Mouse (Mus musculus) lung, postnatal 4 days (tissue): ENCODE data around the gene Adad2.

Experiments
- DNase-seq, 2 experiments: peaks; one replicate each; pipeline ENCODE4 v3.0.0; 2021

Gene Adad2

DNA sequence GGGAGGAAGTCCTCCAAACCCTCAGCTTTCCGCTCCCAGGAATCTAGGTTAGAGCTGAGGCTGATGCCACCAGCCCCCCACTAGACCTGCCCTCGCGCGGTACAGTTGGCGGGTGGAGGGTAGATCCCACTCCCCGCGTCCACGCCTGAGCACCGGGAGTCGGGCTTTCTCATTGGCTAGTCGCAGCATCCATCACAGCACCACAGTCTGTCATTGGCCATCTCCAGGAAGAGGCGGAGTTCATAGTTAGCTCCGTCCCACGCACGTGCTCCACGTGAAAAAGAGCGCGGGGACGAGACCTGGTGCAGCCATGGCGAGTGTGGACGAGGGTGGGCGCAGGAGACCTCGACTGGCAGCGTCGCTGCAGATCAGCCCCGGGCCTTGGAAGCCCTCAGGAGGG lies at the start of gene Adad2:
Gene Adad2 (plus strand): TSS at position 277 of the 400 bp plus-strand sequence.
- DNase-seq = no peak

DNA sequence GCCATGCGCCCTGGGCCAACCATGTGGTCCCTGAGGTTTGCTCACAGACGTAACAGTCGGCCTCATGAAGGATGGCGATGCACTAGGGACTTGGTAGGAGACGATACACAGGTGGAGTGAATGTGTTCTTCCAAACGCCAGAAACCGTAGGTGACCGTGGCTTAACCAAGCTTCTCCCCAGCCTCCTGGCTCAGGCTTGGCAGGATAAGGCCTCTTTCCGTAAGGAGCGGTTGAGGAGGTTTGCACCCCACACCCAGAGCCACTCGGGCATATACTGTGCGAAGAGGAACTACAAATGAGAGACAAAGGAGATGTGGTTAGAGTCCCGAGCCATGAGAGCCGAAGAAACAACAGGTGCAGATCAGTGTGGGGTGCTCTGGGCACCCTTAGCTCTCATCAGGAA lies 48.7 kb upstream of the Adad2 start:
- no peak for DNase-seq

DNA sequence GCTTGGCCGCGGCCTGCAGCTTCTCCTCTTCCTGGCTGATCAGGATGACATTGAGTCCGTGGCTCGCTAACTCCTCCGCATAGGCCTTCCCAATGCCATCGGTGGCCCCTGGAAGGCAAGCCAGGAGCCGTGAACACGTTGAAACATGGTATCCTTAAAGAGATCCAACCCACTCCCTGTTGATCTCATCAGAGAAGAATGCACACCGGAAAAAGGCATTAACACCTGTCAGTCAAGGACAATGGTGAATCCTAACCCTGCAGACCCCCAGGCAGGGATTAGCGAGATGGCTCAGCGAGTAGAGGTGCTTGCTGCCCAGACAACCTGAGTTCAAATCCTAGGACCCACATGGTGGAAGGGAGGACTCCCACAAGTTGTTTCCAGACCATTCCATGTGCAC lies 46.2 kb upstream of the Adad2 start:
- DNase-seq = no peak

DNA sequence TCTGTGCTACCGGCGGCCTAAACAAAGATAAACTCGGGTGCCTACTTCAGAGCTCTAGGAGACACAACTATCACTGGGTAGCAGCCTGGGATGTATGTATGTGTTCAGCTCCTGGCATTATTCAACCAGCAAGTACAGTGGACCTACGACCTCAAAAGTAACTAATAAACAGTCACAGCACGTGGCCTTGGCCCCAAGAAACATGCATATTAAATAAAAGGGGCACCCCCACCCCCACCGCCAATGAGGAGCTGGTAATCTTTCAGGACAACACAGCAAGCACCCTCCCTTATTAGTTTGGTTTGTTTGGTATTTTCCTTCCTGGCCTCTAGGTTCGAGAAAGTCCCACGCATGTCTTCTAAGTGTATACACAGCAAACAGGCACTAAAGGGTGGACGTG lies 44.3 kb upstream of the Adad2 start:
- no peak for DNase-seq

DNA sequence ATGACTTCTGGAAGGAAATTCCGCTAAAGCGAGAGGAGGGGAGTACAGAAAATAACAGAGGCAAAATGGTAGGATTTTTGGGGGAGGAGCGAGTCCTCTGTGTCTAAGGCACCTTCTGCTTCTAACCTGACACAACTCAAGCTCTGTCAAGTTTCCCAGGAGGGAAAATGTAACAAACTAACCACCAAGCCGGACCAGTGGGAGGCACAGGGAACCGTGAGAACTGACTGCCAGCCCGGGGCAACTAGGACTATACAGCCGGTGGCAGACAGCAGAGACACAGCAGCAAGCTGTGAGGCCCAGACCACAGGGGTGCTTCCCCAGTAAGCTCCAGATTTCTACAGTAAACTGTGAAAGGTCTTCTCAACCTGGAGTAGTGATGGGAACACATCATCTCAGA lies 43.6 kb upstream of the Adad2 start:
- no peak for DNase-seq

DNA sequence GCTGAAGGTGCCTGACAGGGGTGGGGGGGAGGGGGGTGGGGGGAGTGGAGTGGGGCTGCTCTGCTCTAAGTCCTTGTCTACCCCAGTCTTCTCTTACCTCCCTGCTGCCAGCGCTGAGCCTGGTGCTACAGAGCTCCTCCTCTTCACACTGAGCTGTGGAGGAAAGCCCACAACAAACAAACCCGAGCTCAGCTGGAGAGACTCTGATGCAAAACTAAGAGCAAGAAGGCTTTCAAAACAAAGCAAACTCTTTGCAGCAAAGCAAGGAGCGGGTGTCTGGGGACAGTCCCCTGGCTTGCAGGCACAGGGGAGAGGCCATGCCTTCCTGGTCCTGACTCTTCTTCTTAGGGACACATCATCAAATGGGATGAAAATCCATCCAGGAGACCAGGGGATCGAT lies 42.7 kb upstream of the Adad2 start:
- DNase-seq = peak in 1 of 2 experiments; percentile 26

DNA sequence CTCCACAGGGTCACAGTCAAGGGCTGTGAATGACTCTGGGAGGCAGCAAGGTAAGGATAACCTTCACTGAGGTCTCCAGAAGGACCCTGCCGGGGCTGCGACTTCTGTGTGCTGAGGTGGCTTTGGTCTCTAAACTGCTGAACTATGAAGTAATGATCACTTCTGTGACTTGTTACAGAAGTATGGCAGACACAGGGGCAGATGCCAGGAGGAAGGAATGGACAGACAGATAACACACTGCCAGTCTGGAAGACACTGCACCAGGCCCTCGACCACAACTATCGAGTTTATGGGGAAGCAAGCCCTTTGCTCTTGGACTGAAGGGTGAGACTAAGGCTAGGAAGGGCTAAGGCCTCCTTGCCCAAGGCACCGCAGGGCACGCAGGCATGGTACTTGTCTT lies 41.4 kb upstream of the Adad2 start:
- DNase-seq = no peak

DNA sequence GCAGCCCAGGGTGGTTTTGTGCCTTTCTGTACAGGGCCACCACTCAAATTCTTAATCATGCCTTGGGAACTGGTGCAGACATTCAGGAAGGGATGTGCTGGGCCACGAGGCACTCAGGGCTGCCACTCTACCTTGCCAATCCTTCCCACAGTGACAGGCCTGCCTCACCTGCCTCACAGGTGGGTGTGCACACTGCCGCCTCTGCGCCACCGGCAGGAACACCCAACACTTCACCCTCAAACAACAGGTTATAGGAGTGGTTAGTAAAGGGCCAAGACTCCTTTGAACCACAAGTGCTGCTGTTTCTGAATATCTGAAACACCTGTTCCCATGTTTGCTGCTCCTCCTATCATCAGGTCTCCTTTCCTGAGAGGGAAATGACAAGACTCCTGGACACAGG lies 40.1 kb upstream of the Adad2 start:
- peak; percentile 18 to 57 for DNase-seq

DNA sequence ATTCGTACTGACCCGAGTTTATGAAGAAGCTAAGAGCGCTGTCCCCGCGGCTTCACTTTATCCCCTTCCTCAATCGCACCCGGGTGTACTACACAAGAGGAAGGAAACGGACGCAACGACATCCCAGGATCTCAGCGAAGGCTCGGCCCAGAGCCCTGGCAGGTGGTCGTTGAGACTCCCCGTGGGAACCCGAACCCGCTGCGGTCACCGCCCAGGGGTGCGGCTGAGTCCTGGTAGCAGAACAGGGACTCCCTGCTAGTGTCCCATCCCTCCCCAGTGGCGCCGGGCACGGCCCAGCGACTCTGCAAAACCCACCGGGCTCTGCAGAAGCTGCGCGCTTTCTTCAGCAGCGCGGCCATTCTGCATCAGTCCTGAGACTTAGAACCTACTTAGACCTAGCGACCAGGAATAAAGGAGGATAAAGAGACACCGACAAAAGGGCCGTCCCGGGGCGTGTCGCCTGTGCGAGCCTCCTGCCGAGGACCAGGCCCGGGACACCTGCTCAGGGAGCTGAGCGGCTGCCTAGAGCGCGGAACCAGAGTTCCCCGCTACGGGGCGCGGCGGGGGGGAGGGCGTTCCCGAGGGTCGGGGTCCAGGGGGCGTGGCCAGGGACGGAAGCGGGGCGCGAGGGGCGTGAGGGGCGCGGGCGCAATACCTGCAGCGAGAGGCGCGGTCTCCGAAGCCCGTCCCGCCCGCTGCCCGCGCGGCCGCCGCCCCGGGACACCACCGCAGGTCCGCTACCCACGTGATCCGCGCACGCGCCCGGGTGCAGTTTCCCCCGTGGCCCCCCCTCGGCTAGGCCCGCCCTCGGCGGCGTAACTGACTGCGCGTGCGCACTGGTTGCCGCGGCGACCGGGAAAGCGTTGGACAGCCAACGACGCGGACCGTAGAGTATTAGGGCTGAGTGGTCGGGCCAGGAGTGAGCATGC lies 37.8 kb upstream of the Adad2 start, which contains the start of the genes Hsdl1 and Dnaaf1:
Gene Hsdl1 (minus strand): TSS at position 747 of the 929 bp plus-strand sequence.
Gene Dnaaf1 (plus strand): TSS at position 799 of the 929 bp plus-strand sequence.
- DNase-seq = peak; percentile 96 to 97

DNA sequence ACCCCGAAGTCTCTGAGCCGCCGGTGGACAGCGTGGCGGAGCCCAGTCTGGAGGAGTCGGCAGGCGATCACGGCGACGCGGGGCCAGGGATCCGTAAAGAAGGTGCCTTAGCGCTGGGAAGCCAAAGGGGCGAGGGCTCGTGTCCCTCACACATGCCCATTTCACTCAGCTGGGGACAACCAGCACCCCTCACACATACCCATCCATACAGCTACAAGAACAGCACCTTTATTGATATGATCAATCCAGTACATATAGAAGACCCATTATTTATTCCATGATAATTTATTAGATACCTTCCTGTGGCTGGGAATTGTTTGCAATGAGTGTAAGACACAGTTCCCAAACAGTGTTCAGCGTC lies 37.2 kb upstream of the Adad2 start:
- DNase-seq = no peak

DNA sequence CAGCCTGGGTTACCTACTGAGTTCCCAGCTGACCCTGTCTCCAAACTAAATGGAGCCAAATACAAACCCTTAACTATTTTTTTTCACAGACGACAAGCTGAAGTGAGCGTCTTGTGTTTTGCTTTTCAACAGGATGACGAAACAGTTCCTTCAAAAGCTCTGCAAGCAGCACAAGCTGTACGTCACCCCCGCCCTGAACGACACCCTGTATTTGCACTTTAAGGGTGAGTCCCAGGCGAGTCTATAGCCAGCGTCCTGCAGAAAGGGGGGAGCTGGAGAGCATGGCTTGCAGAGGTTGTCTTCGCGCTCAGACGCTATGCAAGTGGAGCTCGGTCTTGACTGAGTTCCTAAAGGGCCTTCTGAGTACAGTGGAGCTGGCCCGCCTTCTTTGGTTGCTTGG lies 33.5 kb upstream of the Adad2 start:
- DNase-seq = no peak

DNA sequence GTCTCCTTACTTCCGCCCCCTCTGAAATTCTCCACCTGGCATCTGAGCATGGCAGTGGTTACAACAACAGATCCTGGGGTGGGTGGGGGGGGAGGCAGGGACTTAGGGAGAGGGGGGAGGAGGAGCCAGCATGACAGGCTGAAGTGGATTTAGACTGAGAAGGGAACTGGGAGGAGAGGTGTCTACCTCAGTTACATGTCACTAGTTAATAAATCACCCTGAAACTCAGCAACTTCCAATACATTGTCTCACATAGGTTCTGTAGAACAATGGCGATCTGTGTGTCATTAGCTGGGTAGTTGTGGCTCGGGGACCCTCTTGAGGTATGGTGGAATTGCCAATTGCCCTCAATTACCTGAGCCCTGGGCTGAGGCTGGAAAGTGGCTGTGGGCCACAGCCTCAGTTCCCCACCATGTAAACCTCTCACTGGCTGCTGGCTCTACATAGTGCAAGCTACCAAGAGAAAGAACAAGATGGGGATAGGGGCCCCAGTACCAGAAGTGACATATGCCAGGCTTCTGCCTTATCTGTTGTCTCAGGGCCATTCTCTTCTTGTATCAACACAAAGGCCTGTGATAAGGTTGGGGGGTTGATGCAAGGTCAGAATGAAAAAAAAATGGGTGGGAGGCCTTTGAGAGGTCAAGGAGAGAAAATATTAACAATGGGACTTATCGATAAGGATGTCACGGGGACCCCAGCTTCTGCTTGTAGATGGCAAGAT lies 31.9 kb upstream of the Adad2 start:
- no peak for DNase-seq

DNA sequence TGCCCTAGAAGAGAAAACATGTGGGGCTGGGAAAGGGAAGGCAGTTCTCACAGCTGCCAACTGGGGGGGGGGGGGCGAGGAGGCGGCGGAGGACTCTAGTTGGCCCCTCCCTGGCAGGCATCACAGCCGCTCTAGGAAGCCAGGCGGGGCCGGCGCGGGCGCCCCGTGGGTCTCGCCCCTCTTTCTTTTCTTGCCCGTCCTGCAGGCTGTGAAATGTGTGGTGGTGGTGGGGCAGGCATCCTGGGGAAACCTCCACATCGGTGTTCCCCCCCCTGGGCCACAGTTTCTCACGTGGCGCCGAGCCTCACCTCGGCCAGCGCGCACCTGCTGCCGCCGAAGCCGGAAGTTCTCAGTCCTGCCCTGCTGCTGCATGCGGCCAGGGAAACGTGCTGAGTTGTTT lies 26.6 kb upstream of the Adad2 start:
- DNase-seq = no peak

DNA sequence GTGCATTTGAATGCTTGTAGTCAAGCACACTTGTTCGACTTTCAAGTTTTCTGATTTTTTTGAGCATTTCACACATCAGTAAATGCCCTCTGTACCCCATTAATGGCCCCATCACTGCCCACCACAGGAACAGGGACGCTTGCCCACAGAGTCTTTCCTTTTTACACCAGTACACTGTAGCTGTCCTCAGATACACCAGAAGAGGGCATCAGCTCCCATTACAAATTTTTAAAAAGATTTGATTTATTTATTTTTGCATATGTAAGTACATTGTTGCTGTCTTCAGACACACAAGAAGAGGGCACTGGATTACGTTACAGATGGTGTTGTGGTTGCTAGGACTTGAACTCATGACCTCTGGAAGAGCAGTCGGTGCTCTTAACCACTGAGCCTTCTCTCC lies 24.2 kb upstream of the Adad2 start:
- DNase-seq = no peak

DNA sequence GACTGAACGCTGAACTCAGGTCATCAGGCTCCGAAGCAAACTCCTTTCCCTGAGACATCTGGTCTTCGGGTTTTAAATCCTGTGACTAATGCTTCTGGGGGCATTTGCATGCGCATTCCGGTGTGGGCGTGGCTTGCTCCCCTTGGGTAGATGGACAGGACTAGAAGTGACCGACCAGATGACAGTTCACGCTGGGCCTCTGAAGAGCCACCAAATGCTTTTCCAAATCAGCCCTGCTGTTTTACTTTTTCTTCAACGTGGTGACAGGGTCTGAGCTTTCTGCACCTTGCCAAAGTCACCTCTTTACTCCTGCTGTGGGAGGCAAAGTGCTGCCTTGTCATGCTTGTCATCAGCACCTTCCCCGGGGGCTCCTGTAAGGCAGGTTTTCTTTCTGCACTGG lies 23.7 kb upstream of the Adad2 start:
- DNase-seq = no peak

DNA sequence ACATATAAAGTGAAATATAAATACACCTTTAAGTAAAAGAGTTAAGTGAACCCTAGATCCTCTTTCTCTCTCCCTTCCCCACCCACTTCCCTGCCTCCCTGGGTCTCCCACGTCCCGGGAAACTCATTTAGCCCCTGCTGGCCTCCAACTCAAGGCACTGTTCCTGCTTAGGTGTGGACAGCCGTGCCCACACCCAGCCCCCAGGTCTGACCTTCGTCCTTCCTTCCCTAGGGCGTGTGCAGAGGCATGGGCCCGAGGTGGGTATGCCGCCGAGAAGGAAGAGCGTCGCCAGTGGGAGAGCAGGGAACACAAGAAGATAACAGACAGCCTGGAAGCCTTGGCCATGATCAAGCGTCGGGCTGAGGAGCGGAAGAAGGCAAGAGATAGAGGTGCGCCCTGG lies 22.2 kb upstream of the Adad2 start:
- DNase-seq = no peak

DNA sequence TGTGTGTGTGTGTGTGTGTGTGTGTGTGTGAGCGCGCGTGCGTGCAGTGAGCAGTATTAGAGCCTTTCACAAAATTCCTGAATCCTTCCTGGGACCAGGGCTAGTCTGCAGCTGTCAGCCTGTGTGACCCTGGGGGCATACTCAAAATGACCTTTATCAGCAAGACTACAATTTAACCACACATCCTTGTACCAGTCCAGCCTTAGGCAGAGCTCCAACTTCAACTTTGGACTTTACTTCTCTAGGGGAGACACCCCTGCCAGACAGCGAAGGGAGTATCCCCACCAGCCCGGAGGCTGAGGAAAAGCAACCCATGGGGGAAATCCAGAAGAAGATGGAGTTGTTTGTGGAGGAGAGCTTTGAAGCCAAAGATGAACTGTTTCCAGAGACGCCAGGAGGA lies 21.1 kb upstream of the Adad2 start:
- no peak for DNase-seq

DNA sequence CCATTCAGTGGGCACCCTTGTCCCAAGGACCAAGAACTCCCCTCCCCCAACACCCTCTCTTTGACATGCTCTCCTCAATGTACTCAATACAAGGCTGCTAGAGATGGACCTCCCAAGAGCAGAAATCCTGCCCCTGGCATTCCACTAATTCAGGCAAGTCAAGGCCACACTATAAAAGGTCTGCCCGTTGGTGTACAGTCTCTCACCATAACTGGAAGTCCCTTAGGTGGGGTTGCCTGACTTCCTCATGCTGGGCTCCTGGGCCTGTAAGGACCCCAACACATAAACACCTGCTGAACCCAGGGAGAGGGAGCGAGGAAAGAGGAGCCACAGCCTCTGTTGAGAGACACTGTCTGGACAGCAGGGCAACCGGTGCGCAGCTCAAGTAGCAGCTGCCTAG lies 8.8 kb upstream of the Adad2 start:
- DNase-seq = no peak

DNA sequence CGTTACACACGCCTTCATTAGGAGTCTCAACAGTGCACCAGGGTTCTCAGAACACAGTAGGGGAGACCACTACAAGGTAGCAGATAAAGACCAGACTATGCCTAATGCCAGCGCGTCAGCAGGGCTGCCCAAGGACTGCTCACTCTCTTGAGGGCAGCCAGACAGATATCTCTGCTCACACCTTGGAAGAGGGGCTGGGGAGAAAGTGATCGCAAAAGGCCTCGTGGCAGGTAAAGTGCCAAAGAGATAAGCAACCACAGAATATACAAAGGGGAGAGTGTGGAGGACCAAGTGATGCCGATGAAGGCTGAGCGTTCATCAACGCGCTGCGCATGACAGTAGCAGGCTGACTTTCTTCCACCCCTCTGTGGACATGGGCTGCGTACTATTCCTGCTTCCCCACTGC lies 8.1 kb upstream of the Adad2 start:
- DNase-seq = no peak

DNA sequence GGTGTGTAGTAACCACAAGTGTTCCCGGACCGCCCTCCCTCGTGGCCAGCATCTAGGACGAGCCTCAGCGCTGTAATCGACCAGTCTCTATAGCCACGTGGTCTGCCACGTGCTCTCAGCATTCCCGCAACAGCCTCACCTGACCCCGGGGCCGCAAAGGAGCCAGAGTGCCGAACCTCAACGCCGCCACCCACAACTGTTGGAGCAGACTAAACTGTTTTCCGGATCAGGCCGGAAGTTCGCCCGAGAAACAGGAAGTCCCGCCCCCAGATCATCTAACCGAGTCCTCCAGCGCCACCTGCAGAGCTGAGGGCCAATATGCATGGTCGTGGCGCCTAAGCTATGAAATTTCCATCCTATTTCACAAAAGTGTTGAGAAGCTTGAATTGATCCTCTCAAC lies 7.6 kb upstream of the Adad2 start, which contains the start of gene Taf1c:
Gene Taf1c (minus strand): TSS at position 227 of the 400 bp plus-strand sequence.
- DNase-seq = peak; percentile 91 to 94

DNA sequence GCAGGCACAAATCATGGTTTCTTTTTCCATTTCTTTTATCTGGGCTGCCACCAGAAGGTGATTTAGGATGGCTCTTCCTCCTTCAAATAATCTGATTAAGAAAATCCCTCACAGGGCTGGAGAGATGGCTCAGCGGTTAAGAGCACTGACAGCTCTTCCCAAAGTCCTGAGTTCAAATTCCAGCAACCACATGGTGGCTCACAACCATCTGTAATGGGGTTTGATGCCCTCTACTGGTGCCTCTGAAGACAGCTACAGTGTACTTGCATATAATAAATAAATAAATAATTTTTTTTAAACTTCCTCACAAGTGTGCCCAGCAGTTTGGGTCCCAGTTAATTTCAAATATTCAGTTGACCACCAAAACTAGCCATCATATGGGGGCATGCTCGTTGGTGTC lies 6.3 kb upstream of the Adad2 start:
- DNase-seq = no peak

DNA sequence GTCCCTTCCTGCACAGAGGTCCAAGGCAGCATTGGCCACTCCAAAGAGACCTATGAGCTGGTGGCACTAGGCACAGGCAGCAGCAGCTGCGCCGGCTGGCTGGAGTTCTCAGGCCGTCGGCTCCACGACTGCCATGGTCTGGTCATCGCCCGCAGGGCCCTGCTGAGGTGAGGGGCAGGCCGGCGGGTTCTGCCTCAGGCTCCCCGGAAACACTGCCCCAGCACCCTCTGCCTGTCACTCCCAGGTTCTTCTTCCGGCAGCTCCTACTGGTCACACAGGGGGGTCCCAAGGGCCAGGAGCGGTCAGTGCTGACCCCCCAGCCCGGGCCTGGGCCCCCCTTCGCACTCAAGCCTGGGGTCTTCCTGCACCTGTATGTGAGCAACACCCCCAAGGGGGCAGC lies 2.5 kb downstream of the Adad2 start:
- DNase-seq = no peak

DNA sequence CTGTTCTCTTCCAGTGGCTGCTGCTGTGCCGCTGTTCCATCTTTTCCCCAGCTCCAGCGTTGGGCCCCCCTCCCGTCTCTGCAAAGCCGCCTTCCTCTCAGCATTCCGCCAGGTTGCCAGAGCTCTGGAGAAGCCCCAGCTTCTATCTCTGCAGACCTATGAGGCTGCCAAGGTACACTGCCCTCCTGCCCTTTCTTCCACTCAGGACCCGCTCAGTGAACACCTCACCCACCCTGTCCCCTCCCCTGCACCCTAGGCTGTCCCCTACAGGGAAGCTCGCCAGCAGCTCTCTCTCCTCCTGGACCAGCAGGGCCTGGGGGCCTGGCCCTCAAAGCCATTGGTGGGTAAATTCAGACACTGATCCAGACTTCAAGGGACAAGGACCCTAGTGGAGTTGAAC lies 3.8 kb downstream of the Adad2 start:
- no peak for DNase-seq

DNA sequence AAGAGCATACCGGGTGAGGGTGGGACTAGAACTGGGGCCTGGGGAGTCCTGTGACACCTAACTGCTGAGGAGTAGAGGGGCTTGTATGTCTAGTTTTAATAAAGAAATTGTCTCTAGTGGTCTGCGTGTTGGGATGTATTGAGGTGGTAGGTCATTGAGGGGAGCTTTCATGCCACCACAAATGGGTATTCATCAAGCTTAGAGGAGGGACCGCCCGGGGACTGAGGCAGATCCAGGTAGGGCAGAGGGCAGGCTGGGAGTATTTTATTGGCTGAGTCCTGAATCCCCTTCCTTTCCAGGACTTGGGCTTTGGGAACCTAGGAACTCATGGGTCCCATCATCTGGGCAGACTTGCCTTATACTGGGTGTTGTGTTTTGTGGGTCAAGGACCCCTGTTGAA lies 4.3 kb downstream of the Adad2 start:
- no peak for DNase-seq
